Mouse (Mus musculus): ENCODE measurements around the gene Tpm4. TPM values are rescaled to one million over a fixed set of nuclear protein-coding genes. Genes with fewer than 3 reads are reported as not detected.
"Not testable (repeated sequence)": the region's sequence is repeated elsewhere in the genome, so short reads cannot be mapped to it uniquely, and the experiment has no call there.

Gene Tpm4
- polyA plus RNA-seq, 1 experiment = not detected

- TF ChIP-seq CTCF (IDR thresholded peaks at IDR 0.05; ENCODE audit: insufficient read depth, low read depth, low read length) (no peak), POLR2A (IDR thresholded peaks at IDR 0.05; ENCODE audit: insufficient read depth, low read depth, low read length) (no peak)
- Histone ChIP-seq H3K27ac (ENCODE audit: insufficient read depth, low read depth, low read length) (no peak overlapping the region), H3K4me3 (ENCODE audit: insufficient read depth, low read depth, low read length) (no peak overlapping the region), H3K4me1 (ENCODE audit: control insufficient read depth, insufficient read depth, low read length) (no peaks in the 10 kb centered on the region)
- 49% methylated on average over 4 of the region's 4 CpGs for WGBS
These were observed 16.2 kb upstream of the Tpm4 start for GRCm38 (mm10) chr8:72118616-72119015.

- 65% methylated on average over 3 of the region's 3 CpGs for WGBS
- not testable (repeated sequence) for H3K4me1 ChIP-seq (ENCODE audit: control insufficient read depth, insufficient read depth, low read length); H3K4me3 ChIP-seq (ENCODE audit: insufficient read depth, low read depth, low read length)
These were observed 13.3 kb upstream of the Tpm4 start for GRCm38 (mm10) chr8:72121486-72121885.

GRCm38 (mm10) chr8:72121997-72122396, 12.8 kb upstream of the Tpm4 start:
- TF ChIP-seq POLR2A (IDR thresholded peaks at IDR 0.05; ENCODE audit: insufficient read depth, low read depth, low read length) (no peak), CTCF (IDR thresholded peaks at IDR 0.05; ENCODE audit: insufficient read depth, low read depth, low read length) (no peak)
- WGBS = 77% methylated on average over 1 of the region's 1 CpGs
- Histone ChIP-seq H3K4me1 (ENCODE audit: control insufficient read depth, insufficient read depth, low read length) (no peaks in the 10 kb centered on the region), H3K27ac (ENCODE audit: insufficient read depth, low read depth, low read length) (no peak overlapping the region), H3K4me3 (ENCODE audit: insufficient read depth, low read depth, low read length) (no peak overlapping the region)

More at GRCm38 (mm10) chr8:72121486-72121885, 13.3 kb upstream of the Tpm4 start:
- not testable (repeated sequence) for H3K27ac ChIP-seq (ENCODE audit: insufficient read depth, low read depth, low read length)

- 80% methylated on average over 1 of the region's 1 CpGs for WGBS
- no peak overlapping the region for H3K27ac ChIP-seq (ENCODE audit: insufficient read depth, low read depth, low read length)
- H3K4me1 ChIP-seq (ENCODE audit: control insufficient read depth, insufficient read depth, low read length) = no peaks in the 10 kb centered on the region
- TF ChIP-seq POLR2A (IDR thresholded peaks at IDR 0.05; ENCODE audit: insufficient read depth, low read depth, low read length) (no peak), CTCF (IDR thresholded peaks at IDR 0.05; ENCODE audit: insufficient read depth, low read depth, low read length) (no peak)
- H3K4me3 ChIP-seq (ENCODE audit: insufficient read depth, low read depth, low read length) = no peak overlapping the region
These were observed 6.9 kb upstream of the Tpm4 start for GRCm38 (mm10) chr8:72127834-72128233.

- H3K27ac ChIP-seq (ENCODE audit: insufficient read depth, low read depth, low read length) = no peak overlapping the region
- TF ChIP-seq CTCF (IDR thresholded peaks at IDR 0.05; ENCODE audit: insufficient read depth, low read depth, low read length) = no peak
- TF ChIP-seq POLR2A (IDR thresholded peaks at IDR 0.05; ENCODE audit: insufficient read depth, low read depth, low read length) = no peak
These were observed 3.5 kb upstream of the Tpm4 start for GRCm38 (mm10) chr8:72131251-72131650.

GRCm38 (mm10) chr8:72131901-72132300, 2.9 kb upstream of the Tpm4 start:
- WGBS = 83% methylated on average over 2 of the region's 2 CpGs
- TF ChIP-seq CTCF (IDR thresholded peaks at IDR 0.05; ENCODE audit: insufficient read depth, low read depth, low read length) (no peak), POLR2A (IDR thresholded peaks at IDR 0.05; ENCODE audit: insufficient read depth, low read depth, low read length) (no peak)

More at GRCm38 (mm10) chr8:72131251-72131650, 3.5 kb upstream of the Tpm4 start:
- 93% methylated on average over 2 of the region's 2 CpGs for WGBS
- H3K4me3 ChIP-seq (ENCODE audit: insufficient read depth, low read depth, low read length) = no peak overlapping the region
- peaks cover 10% of the 10 kb centered on the region for H3K4me1 ChIP-seq (ENCODE audit: control insufficient read depth, insufficient read depth, low read length)

GRCm38 (mm10) chr8:72132417-72132816, 2.4 kb upstream of the Tpm4 start:
- 89% methylated on average over 1 of the region's 1 CpGs for WGBS
- H3K4me1 ChIP-seq (ENCODE audit: control insufficient read depth, insufficient read depth, low read length) = peaks cover 12% of the 10 kb centered on the region
- no peak overlapping the region for H3K4me3 ChIP-seq (ENCODE audit: insufficient read depth, low read depth, low read length)
- TF ChIP-seq CTCF (IDR thresholded peaks at IDR 0.05; ENCODE audit: insufficient read depth, low read depth, low read length) = no peak
- no peak for TF ChIP-seq POLR2A (IDR thresholded peaks at IDR 0.05; ENCODE audit: insufficient read depth, low read depth, low read length)
- no peak overlapping the region for H3K27ac ChIP-seq (ENCODE audit: insufficient read depth, low read depth, low read length)

More at GRCm38 (mm10) chr8:72131901-72132300, 2.9 kb upstream of the Tpm4 start:
- Histone ChIP-seq H3K4me1 (ENCODE audit: control insufficient read depth, insufficient read depth, low read length) (peaks cover 12% of the 10 kb centered on the region), H3K27ac (ENCODE audit: insufficient read depth, low read depth, low read length) (no peak overlapping the region), H3K4me3 (ENCODE audit: insufficient read depth, low read depth, low read length) (no peak overlapping the region)

- TF ChIP-seq POLR2A (IDR thresholded peaks at IDR 0.05; ENCODE audit: insufficient read depth, low read depth, low read length) (no peak), CTCF (IDR thresholded peaks at IDR 0.05; ENCODE audit: insufficient read depth, low read depth, low read length) (no peak)
- 86% methylated on average over 1 of the region's 1 CpGs for WGBS
These were observed 1.9 kb upstream of the Tpm4 start for GRCm38 (mm10) chr8:72132891-72133290.

GRCm38 (mm10) chr8:72133507-72133906, 1.3 kb upstream of the Tpm4 start:
- 74% methylated on average over 1 of the region's 1 CpGs for WGBS
- peaks cover 12% of the 10 kb centered on the region for H3K4me1 ChIP-seq (ENCODE audit: control insufficient read depth, insufficient read depth, low read length)
- no peak overlapping the region for H3K27ac ChIP-seq (ENCODE audit: insufficient read depth, low read depth, low read length)
- no peak for TF ChIP-seq CTCF (IDR thresholded peaks at IDR 0.05; ENCODE audit: insufficient read depth, low read depth, low read length)
- TF ChIP-seq POLR2A (IDR thresholded peaks at IDR 0.05; ENCODE audit: insufficient read depth, low read depth, low read length) = no peak
- H3K4me3 ChIP-seq (ENCODE audit: insufficient read depth, low read depth, low read length) = no peak overlapping the region

More at GRCm38 (mm10) chr8:72132891-72133290, 1.9 kb upstream of the Tpm4 start:
- Histone ChIP-seq H3K27ac (ENCODE audit: insufficient read depth, low read depth, low read length) (no peak overlapping the region), H3K4me1 (ENCODE audit: control insufficient read depth, insufficient read depth, low read length) (peaks cover 12% of the 10 kb centered on the region), H3K4me3 (ENCODE audit: insufficient read depth, low read depth, low read length) (no peak overlapping the region)

Data from olfactory bulb, adult 2 months (tissue).